Mouse (Mus musculus) right cerebral cortex, postnatal 25 days (tissue): ENCODE data around the gene Gchfr.

Experiments
- DNase-seq: peaks from one replicate; pipeline ENCODE4 v3.0.0; 2022

The Gchfr gene

GRCm38 (mm10) chr2:119166901-119167865, at the start of gene Gchfr:
Gene Gchfr, plus strand, starts transcription at chr2:119167773.
- peak; percentile 37 for DNase-seq

- DNase-seq, result no peak
These were observed 31.2 kb upstream of the Gchfr start for GRCm38 (mm10) chr2:119136346-119136898.

GRCm38 (mm10) chr2:119145199-119145598, 22.4 kb upstream of the Gchfr start:
- DNase-seq, result no peak

- DNase-seq, result no peak
These were observed 21.1 kb upstream of the Gchfr start for GRCm38 (mm10) chr2:119146435-119146834.

GRCm38 (mm10) chr2:119147160-119147678, 20.4 kb upstream of the Gchfr start:
- no peak for DNase-seq

- DNase-seq, result peak; percentile 31
These were observed 19.8 kb upstream of the Gchfr start for GRCm38 (mm10) chr2:119147775-119148174.

GRCm38 (mm10) chr2:119152255-119152654, 15.3 kb upstream of the Gchfr start:
- no peak for DNase-seq

- DNase-seq, result no peak
These were observed 12.9 kb upstream of the Gchfr start for GRCm38 (mm10) chr2:119154683-119155082.

- DNase-seq, result no peak
These were observed 12.2 kb upstream of the Gchfr start for GRCm38 (mm10) chr2:119155388-119155787.

GRCm38 (mm10) chr2:119156081-119156680, 11.4 kb upstream of the Gchfr start:
- no peak for DNase-seq

- peak; percentile 96 for DNase-seq
These were observed 10.6 kb upstream of the Gchfr start, which contains the start of gene Rmdn3 for GRCm38 (mm10) chr2:119156681-119157572. Gene Rmdn3, minus strand, starts transcription at chr2:119157034.

- DNase-seq, result no peak
These were observed 9.7 kb upstream of the Gchfr start for GRCm38 (mm10) chr2:119157836-119158235.

GRCm38 (mm10) chr2:119161247-119161646, 6.3 kb upstream of the Gchfr start:
- DNase-seq, result no peak

- DNase-seq, result no peak
These were observed 4.4 kb upstream of the Gchfr start for GRCm38 (mm10) chr2:119163135-119163534.

GRCm38 (mm10) chr2:119163999-119164398, 3.6 kb upstream of the Gchfr start:
- DNase-seq, result no peak

- no peak for DNase-seq
These were observed 2.2 kb upstream of the Gchfr start for GRCm38 (mm10) chr2:119165401-119165800.

GRCm38 (mm10) chr2:119167866-119168256, 288 bp downstream of the Gchfr start:
- DNase-seq, result no peak

GRCm38 (mm10) chr2:119170282-119170681, 2.7 kb downstream of the Gchfr start:
- DNase-seq, result no peak

- DNase-seq, result no peak
These were observed 4.0 kb downstream of the Gchfr start for GRCm38 (mm10) chr2:119171574-119171973.

- no peak for DNase-seq
These were observed 4.9 kb downstream of the Gchfr start for GRCm38 (mm10) chr2:119172446-119172845.

GRCm38 (mm10) chr2:119172862-119173576, 5.4 kb downstream of the Gchfr start:
- DNase-seq, result no peak
